Mouse (Mus musculus) kidney, adult 11 months (tissue): ENCODE data around the gene Mars.

Source experiments
- DNase-seq: peaks from one replicate; pipeline ENCODE4 v3.0.0; 2022

The Mars gene

DNA sequence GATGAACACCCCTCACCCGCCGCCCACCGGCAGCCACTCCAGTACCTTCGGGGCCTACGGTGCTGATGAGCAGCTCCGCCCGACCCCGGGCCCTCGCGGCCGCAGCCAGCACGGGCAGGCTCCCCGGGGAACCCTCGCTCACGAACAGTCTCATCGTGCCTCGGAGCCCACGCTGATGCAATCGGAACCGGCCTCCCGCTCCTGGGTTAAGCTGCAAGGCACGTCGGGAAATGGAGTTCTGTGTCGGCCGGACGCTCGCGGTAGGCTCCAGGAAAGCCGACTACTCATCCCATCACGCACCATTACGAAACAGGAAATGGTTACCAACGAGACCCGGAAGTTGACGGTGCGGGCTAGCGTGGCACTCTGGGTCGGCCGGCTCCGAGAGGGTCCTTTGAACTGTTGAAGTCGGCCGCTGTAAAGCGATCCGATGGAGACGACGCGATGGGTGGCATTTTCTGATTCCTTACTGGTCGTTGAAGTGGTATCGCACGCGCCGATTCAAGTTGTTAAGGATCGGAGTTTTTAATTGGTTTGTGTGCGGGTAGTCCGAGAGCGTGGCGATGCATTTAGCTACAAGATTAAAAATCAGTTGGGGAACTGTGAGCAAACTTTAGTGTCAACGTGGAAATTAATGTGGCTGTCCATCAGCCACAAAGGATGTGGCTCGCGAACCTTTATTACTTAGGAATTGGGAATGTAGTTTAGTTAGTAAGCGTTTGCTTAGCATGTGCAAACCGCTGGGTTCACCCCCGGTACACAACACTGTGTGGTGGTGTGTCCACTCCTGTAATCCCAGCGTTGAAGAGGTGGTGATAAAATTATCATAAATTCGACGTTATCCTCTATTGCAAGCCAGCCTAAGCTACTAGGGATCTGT, at the start of gene Mars:
Gene Mars, minus strand, starts transcription at position 311 of the 880 bp plus-strand sequence.
- peak; percentile 96 for DNase-seq

DNA sequence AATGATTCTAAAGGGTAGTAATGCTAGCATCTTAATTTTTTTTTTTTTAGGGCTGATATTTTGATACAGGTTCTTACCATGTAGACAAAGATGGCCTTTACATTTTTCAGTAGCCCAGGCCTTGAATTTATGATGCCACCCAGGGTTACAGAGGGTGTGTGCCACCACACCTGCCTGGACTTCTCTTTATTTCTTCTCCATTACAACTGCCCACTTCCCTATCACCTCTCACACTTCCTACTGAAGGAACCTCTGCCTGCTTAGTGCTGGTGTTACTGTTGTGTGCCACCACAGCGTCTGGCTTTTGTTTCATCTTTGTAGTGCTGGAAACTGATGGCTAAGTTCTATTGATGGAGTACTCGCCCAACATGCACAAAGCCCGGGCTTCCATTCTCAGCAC, 49.1 kb upstream of the Mars start:
- DNase-seq = no peak

DNA sequence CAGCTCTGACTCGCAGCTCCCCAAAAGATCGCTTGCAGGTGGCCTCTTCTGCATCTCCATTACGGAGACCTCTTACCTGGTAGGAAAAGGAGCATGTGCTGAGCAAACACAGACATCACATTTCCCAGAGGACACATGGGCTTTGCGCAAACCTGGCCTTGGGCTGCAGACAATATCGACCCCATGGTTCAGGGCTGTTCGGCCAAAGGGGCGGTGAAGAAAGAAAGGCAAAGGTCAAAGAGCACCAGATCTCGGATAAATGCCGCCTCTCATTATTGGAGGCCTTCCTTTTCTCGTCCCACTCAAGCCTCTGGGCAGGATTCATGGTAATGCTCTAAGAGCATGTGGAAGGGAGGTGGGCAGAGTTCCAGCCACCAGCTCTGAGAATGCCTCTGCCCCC, 43.8 kb upstream of the Mars start:
- DNase-seq = no peak

DNA sequence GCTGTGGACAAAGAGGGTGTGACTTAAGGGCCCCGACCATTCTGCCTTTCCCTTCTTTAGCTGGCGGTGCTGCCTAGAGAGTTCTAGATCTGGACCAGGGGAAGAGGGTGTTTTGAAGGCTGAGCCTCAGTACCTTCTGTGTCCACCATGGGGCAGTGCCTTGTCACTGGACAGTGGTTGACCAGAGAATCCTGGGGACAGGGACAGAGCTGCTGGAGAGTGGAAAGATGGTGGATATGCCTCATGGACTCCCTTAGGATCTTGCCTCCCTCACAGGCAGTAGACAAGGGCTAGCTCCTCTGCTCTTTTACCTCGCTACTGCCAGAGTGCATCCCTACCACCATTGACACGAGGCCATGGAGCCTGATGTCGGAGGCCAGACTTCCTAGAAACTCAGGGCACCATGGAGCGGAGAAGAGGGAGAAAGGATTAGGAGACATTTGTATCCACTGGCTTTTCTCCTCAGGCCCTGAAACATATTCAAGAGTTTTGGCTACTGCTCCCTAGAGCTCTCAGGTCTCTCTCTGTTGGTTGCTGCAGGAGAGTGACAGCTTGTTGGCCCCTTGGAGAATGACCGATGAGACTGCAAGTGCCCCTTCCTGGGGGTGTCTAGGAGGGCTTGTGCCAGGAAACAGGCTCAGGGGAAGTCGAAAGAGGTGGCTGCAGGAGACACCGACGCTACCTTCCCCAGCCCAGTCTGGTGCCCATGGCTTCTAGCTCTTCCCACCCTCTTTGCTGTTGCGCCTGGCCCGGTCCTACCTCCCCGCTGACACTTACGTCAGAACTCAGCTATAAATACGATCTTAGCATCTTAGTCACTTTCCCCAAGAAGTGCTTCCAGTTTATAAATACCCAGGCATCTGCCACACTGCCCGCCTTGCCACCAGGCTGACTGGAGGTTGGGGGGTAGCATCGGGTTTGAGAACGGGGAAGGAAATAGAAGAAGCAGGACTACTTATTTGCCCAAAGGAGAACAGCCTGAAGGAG, 42.6 kb upstream of the Mars start, which contains the start of gene Inhbe:
Gene Inhbe, minus strand, starts transcription at position 503 of the 987 bp plus-strand sequence.
- no peak for DNase-seq

DNA sequence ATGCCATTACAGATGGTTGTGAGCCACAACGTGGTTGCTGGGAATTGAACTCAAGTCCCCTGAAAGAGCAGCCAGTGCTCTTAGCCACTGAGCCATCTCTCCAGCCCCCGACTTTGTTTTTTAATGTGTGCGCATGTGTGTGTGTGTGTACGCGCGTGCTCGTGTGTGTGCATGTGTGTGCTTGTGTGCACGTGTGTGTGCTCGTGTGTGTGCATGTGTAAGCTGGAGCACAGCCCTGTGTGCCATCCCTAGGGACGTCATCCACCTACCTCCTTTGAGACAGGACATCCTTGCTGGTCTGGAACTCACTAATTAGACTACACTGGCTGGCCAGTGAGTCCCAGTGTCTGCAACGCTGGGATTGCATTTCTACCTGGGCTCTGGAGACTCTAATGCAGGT, 41.2 kb upstream of the Mars start:
- no peak for DNase-seq

DNA sequence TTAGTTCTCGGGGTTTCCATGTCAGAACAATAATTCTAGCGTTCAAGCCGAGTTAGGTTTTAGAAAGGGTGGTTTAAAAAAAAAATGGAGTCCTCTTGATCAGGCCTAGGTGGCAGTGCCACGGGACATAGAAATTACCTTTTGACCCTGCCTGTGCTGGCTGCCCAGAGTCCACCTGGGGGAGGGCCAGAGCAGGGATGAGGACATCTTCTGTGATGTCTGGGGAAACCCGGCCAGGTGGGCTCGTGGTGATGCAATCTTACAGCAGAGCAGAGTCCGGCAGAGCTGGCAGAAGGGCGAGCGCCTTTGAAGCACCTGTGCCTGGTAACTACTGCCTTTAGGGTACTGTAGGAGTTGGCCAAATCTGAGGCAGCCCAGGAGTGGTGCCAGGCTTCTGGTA, 40.6 kb upstream of the Mars start:
- peak; percentile 36 for DNase-seq

DNA sequence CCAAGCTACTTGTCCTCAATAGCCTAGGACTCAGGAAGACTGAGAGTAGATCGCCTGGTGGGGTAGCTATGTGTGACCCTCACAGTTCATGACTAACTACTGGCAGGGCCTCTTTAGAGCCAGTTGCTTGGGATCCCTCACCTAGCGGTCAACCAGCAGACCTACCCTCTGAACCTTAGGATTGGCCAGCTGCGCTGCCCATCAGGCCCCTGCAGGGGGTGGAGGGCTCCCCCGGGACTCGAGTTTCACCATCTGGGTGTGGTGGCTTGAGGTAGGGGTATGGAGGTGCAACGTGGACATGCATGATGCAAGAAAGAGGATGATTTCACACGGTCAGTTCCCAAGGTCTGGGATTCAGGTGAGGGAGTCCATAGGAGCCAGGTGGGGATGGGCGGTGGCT, 40.1 kb upstream of the Mars start:
- DNase-seq = no peak

DNA sequence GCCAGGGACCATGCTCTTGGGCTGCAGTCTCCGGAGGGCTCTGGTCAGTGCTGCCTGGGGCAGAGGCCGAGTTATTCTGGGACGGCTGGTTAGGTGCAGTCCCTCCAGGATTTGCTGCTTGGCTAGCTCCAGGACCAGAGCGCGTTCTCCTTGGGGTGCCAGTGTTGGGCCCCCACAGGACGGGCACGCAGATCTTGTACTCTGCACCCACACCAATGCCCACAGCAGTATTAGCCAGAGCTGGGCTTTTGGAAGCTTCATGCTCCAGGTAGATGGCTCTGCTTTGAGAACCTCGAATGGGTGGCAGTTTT, 39.7 kb upstream of the Mars start:
- DNase-seq = no peak

DNA sequence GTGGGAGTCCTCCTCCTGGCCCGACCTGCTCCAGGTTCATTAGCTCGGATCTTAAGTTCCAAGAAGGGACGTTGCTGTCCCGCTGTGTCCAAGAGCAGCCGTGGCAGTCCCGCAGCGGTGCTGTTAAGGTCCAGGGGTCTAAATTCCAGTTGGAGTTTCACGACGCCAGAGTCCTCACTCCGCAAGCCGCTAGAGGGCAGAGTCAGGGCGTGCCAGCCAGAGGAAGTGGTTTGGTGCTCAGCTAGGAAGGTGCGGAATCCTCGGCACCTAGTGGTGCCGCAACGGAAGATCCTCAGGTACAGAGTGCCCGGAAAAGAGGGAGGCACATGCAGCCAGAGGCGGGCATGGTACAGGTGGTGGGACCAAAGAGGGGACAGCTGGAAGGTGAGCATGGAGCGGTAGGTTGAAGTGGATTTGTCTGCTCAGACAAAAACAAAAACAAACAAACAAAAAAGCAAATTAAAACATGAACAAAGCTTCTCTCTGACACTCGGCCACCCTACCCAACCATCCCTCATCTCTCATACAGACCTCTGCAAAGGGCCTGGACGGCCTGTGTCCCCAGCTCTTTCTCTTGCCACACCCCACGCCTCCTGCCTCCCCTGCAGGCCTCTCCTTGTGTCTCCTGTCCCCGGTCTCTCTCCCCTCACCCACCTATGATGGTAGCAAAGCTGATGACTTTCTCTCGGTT, 39.2 kb upstream of the Mars start:
- DNase-seq = peak; percentile 71

DNA sequence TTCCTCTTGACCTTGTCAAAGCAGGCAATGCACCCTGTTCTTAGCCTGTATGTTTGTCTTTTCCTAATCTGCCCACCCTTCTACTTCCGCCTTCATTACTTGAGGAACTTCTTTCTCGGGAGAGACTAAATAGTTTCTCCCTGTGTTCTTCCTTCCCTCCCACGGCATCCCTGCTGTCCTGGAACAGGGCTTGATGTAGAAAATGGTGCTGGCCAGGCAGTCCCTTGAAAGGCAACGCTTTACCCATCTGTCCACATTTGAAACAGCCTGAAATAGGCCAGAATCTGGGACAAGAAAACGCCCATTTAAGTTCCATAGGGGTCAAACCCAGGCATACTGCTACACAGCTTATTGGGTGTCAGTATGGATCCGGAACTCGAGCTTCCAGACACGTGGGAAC, 38.2 kb upstream of the Mars start:
- DNase-seq = no peak

DNA sequence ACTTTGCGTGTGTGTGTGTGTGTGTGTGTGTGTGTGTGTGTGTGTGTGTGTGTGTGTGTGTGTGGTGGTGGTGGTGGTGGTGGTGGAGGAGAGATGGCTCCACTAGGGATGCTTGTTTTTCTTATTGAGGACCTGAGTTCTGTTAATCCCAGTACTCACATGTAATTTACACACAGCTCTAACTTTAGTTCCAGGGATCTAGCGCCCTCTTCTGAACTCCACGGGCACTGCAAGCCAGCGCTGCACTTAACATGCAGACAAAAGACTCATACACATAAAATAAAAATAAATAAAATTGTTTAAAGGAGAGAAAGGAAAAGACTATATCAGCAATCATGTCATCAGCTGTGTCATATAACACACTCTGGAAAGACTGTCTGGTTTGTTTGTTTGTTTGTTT, 37.4 kb upstream of the Mars start:
- DNase-seq = no peak

DNA sequence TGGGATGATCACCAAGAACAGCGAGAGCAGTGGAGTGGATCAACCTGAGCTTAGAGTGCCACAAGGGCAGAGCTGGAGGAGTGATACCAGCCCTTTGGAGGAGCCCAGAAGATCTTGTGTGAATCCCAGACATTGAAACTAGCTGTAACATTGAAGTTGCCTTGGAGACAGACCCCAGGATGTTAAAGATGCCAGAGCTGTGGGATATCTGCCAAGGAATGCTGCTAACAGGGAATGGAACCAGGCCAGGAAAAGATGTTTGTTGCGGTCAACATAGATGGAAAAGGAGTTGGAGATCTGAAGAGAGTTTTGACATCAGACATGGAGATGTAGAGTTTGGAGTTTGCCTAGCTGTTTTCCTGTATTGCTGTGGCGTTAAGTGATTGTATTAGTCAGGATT, 34.6 kb upstream of the Mars start:
- DNase-seq = no peak

DNA sequence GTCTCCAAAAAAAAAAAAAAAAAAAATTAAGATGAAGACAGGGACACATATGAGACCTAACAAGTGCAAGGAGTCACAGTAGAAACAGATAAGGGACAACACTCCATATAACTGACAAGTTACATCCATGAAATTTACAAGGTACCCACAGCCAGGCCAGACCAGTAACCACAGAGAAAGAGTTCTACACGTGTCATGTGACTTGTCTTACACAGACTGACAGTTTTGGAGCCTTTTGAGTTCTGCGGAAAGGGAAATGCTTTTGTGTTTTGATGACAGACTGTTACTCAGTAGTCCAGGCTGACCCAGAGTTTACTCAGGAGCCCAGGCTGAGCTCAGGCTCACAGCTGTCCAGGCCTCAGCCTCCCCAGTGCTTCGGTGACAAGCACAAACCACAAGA, 31.4 kb upstream of the Mars start:
- no peak for DNase-seq

DNA sequence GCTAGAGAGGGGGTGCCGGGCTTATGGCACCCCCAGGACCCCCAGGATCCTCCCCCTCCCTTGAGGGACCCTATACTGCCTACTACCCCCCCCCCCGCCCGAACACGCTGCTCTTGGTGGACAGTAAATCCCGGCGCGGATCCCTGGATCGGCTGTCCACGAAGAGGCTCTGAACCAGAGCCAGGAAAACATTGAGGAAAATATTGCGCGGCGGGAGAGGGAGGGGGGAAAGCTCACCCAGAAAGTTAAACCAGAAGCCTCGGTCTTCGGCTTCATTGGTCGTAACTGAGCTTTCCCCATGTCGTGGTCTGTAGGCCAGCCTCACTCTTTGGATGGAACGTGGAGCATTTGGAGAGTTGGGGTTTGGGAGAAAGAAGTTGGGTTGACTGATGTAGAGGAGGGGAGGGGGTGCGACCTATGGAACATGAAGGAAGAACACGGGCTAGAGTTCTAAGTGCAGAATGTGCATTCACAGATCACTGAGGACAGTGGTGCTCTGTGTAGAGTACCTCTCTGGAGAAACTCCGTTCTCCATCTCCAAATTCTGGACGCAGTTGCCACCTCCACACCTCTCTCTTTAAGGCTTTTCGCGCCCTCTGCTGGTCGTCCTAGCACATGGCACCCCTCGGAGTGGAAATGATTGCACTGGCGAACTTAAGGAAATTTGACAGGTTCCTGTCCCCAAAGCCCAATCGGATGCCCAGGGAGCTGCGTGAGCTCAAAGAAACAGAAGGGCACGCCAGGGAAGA, 30.5 kb upstream of the Mars start, which contains the start of gene Gli1:
Gene Gli1, minus strand, starts transcription at position 84 of the 749 bp plus-strand sequence.
- DNase-seq = peak; percentile 68

DNA sequence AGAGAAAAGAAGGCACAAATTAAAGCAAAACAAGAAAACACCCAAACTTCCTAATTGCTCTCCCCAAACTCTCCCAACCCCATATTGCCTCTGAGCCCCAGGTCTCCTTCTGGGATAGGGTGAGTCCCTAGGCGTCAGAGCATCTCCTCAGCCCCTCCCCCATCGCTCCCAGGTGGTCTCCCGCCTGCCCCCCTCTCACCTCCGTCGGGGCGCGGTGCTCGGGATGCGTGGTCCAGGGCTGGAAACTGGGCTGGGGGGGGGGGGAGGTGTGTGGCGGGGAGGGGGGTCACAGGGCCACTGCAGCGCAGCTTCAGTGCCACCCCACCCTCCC, 29.7 kb upstream of the Mars start:
- no peak for DNase-seq

DNA sequence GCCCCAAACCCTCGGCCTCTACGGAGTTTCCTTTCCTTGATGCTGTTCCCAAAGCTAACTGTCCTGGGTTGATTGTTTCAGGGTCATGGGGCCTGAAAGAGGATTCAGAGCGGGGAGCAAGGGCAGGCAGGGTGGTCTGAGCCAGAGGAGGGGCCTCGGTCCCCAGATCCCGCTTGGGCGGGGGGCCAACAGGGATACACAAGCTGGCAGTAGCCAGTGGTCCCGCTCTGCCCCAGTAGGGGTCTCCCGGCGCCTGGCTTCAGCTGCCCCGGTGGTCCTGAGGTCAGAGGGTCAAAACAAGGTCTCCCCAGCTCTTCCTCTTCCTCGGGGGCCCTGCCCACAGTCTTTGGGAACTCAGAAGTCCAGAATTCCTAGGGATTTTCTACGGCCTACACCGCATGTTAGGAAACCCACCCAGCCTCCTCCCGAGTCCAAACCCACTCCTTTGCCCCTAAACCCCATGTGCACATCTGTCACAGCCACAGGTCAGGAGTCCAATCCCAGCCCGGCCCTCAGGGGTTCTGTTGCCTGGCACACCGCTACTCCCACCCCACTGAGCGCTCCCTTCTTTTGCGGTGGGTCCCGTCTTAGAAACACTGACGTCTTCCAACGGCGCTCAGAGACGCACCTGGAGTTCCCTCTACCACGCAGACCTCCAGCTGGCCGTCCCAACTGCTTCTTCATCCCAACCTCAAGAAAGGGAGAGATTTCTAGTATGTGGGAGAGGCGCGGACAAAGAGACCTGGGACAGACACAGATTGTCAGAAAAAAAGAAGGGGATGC, 29.2 kb upstream of the Mars start:
- no peak for DNase-seq

DNA sequence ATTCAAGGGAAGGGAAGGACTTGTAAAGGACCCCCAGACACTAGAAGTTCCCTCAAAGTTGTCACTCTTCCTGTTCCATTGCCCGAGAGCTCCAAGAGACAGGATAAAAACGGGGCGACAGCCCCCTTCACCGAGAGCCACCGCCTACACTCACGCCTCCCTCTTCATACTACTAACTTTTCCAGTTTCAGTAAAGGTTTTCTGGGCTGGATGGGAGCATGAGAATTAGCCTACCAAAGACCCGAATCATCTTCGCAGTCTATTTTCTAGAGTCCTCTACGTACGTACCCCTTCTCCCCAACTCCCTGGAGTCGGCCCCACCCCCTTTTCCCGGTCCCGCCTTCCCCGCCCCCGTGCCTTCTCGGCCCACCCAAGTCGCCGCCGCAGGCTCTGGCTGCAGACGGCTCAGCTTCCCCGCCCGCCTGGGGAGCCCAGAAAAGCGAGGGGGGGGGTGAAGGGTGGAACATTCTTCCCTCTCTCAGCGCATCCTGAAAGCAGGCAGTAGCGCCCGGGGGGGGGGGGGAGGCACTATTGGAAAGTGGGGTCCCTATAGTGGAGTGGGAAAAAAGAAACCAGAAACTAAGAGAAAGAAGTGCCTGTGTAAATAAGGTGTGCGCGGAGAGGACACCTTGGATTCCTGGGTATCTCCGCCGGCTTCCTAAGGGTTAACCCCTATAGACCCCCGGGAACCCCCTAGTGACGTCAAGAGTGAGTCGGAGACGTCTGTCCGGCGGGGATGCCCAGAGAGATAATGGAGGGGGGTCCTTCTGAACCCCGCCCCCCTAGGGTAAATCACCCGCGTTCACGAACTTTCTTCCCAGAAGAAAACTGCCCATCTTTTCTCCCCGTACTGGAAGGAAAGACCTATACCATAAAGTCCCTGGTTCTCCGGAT, 28.3 kb upstream of the Mars start:
- no peak for DNase-seq

DNA sequence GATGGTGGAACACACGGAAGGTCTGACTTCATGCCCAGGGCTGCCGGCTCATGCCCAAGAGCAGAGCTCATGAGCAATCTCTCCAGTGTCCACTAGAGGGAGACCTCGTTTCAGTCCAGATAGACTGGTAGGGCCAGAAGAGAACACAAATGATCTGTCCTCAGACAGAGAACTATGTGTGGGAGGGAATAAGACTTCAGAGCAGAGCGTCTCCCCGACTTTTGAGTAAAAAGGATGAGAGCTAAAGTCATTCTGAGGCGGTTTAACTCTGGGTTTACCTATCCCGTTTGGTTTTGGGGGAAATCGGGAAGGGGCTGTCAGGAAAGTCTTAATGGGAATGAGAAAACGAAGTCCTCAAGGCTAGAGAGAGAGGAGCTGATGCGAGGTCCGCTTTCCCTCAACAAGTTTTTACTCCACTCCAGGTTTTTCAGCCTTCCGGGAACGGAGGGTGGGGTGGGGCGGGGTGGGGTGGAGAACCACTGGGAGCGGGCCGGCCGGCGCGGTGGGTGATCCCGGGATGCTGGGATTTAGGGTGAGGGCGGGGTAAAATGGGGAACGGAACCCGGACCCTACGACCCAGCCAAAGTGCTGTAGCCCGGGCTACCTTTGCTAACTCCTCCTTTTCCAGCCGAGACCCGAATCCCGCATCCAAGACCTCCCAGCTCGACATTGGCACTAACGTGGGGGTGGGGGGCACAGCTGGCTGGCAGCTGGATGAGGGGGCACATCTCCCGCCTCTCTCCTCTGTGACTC, 27.5 kb upstream of the Mars start:
- DNase-seq = peak; percentile 83

DNA sequence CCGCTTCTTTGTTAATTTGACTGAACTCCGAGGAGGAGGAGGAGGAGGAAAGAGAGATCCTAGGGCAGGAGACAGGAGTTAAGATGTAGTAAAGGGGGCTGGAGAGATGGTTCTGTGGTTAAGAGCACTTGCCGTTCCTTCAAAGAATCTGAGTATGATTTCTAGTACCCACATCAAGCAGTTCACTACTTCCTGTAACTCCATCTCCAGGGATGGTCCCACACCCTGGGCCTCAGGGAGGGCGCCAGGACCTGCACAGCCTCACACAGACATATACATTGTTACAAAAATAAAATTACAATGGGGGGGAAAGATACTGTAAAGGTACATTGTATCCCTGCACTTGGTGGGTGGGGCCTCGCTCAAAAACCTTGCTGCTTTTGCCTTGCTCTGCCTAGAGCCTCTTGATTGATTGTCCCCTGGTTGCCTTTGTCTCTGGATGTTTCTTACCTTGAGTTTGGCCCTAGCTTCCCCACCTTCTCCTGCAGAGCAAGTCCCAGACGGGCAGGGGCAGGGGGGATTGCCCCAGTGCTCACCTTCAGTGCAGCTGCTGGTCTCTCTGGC, 26.0 kb upstream of the Mars start:
- no peak for DNase-seq

DNA sequence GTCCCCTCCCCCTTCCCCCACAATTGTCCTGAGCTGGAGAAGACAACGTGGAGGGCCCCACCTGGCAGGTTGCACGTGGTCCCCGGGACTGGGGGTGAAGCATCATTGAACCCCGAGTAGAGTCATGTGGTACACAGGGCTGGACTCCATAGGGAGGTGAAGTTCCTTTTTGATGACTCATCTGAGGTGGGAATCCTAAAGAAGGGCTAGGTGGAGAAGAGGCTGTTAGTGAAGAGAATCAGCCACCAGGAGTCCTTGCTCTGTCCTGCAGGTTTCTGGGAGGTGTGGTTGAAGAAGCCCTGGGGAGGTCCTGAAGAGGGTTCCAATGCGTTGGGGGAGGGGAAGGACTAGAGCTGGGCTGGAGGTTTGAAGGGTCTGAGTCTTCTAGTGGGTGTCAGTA, 25.4 kb upstream of the Mars start:
- no peak for DNase-seq
